ENCODE assay signal across 12 mouse cellular contexts in genomic region chr11:67276601-67277174, GRCm38 (mm10). TPM values are rescaled to one million over a fixed set of nuclear protein-coding genes. Genes with fewer than 3 reads are reported as not detected.
DNase-seq lines count a peak whose midpoint lies in the region; ATAC-seq and TF ChIP-seq lines count a peak whose summit lies in the region.
"Had no signal": no experiment of that assay in that cellular context is flagged by ENCODE, and none has a peak within 500 bp of the region (broad histone marks: within the 10 kb centered on the region; RNA-seq: fewer than 3 reads in every experiment).

Myh8 (plus strand) TSS chr11:67277124.

- H3K36me3 ChIP-seq in midbrain, postnatal 0 days (ENCODE audit: insufficient read depth, low read length), result no peaks in the 10 kb centered on the region
- H3K36me3 ChIP-seq in midbrain, embryonic 13.5 days, result no peaks in the 10 kb centered on the region
- H3K36me3 ChIP-seq: G1E; intestine, embryonic 15.5 days; lung, embryonic 15.5 days had no signal

- no peaks in the 10 kb centered on the region for H3K9me3 ChIP-seq in midbrain, postnatal 0 days (ENCODE audit: low read length)
- H3K9me3 ChIP-seq in midbrain, embryonic 13.5 days, result no peaks in the 10 kb centered on the region
- H3K9me3 ChIP-seq: intestine, embryonic 15.5 days; lung, embryonic 15.5 days had no signal

- no peak; the same call in 1 of the 2 replicates for ATAC-seq in midbrain, postnatal 0 days (ENCODE audit: low FRiP score)
- no peak for ATAC-seq in midbrain, embryonic 13.5 days
- no peak for ATAC-seq in monocyte, adult 5-6 weeks (replicated peaks; ENCODE audit: insufficient number of reproducible peaks, low FRiP score, low TSS enrichment, poor library complexity, severe bottlenecking)
- ATAC-seq: intestine, embryonic 15.5 days had no signal

- H3K27me3 ChIP-seq in midbrain, postnatal 0 days (ENCODE audit: insufficient read depth, low read length), result no peaks in the 10 kb centered on the region
- no peaks in the 10 kb centered on the region for H3K27me3 ChIP-seq in midbrain, embryonic 13.5 days
- H3K27me3 ChIP-seq: intestine, embryonic 15.5 days; lung, embryonic 15.5 days had no signal

- no peak within 1 kb of the TSS for H3K9ac ChIP-seq in midbrain, postnatal 0 days (replicated peaks; ENCODE audit: low read length, poor library complexity, severe bottlenecking)
- no peak within 1 kb of the TSS for H3K9ac ChIP-seq in midbrain, embryonic 13.5 days (replicated peaks)
- H3K9ac ChIP-seq: intestine, embryonic 15.5 days; lung, embryonic 15.5 days had no signal

- peak; percentile 18; the same call in 1 of the 2 replicates for TF ChIP-seq CTCF in midbrain, postnatal 0 days (IDR thresholded peaks at IDR 0.05)

- WGBS in midbrain, postnatal 0 days, result 75% methylated on average over 10 of the region's 10 CpGs
- 80% methylated on average over 10 of the region's 10 CpGs for WGBS in midbrain, embryonic 13.5 days

- no peak within 1 kb of the TSS for H3K4me3 ChIP-seq in midbrain, postnatal 0 days (ENCODE audit: low read depth, low read length)
- no peak within 1 kb of the TSS for H3K4me3 ChIP-seq in midbrain, embryonic 13.5 days (replicated peaks)
- H3K4me3 ChIP-seq: intestine, embryonic 15.5 days; lung, embryonic 15.5 days had no signal

- no peak within 1 kb of the TSS for H3K27ac ChIP-seq in midbrain, postnatal 0 days (ENCODE audit: low read depth, low read length)
- no peak within 1 kb of the TSS for H3K27ac ChIP-seq in midbrain, embryonic 13.5 days
- H3K27ac ChIP-seq: intestine, embryonic 15.5 days; lung, embryonic 15.5 days had no signal

- no peaks in the 10 kb centered on the region for H3K4me1 ChIP-seq in midbrain, postnatal 0 days (ENCODE audit: insufficient read depth, low read length)
- H3K4me1 ChIP-seq in midbrain, embryonic 13.5 days (replicated peaks), result no peaks in the 10 kb centered on the region
- H3K4me1 ChIP-seq: intestine, embryonic 15.5 days had no signal

- peak; percentile 5 to 14 for DNase-seq in heart, postnatal 14 days
- no peak for DNase-seq in heart, adult 9 months (ENCODE audit: low spot score in 2 of 2)
- DNase-seq in midbrain, postnatal 0 days (ENCODE audit: low spot score), result peak; percentile 83
- no peak for DNase-seq in gastrocnemius, adult 8-10 months (ENCODE audit: low spot score in 2 of 2)
- peak; percentile 9 for DNase-seq in ovary, postnatal 14 days (ENCODE audit: low spot score)
- DNase-seq: spleen, adult 18-20 months had no signal

- no peak within 1 kb of the TSS for H3K4me2 ChIP-seq in midbrain, postnatal 0 days (ENCODE audit: low read depth, low read length, poor library complexity, severe bottlenecking)
- H3K4me2 ChIP-seq in midbrain, embryonic 13.5 days (replicated peaks), result no peak within 1 kb of the TSS
- H3K4me2 ChIP-seq: intestine, embryonic 15.5 days; lung, embryonic 15.5 days had no signal

- intact Hi-C loops in heart, postnatal 14 days (cut with DNase I), result no loop called here

RNA-seq across cellular contexts. Expression of gene Myh8, which starts in this region (rescaled TPM):
- under 1 TPM; 0.07 to 0.10 TPM for total RNA-seq in heart, postnatal 14 days (2021)
- total RNA-seq in midbrain, postnatal 0 days (2014; rRNA removed), result 1.0 and 3.0 TPM in 2 replicates
- polyA plus RNA-seq in midbrain, postnatal 0 days (2015; fragmentation: Nextera tagmentation; extraction: Ambion mirVana), result 0.36 and 0.40 TPM in 2 replicates
- polyA plus RNA-seq in midbrain, embryonic 13.5 days (2015; fragmentation: Nextera tagmentation; extraction: Ambion mirVana), result 0.54 and 0.75 TPM in 2 replicates
- 100 to 1,000 TPM; 123 to 172 (median 152) TPM for total RNA-seq in gastrocnemius, adult 8-10 months (2022)
- total RNA-seq in monocyte, adult 5-6 weeks (2017), result not detected in 3 replicates
- total RNA-seq: adrenal gland, postnatal 36 days had no signal
- polyA plus RNA-seq: G1E had no signal

Comparison
In these comparisons a context has a peak if more than half of its experiments do, and no peak if none do; other contexts are left out.
1. RNA of gene Myh8 (total RNA-seq): 123 to 172 TPM in gastrocnemius, adult 8-10 months; 1.0 to 3.0 TPM in midbrain, postnatal 0 days, 0.07 to 0.10 TPM in heart, postnatal 14 days and not detected in monocyte, adult 5-6 weeks; every median in the first group is over 10 times any median in the second.
2. Peak in DNase-seq in heart, postnatal 14 days; RNA of the gene not detected or under 1 TPM.
3. DNase-seq: peak in midbrain, postnatal 0 days (single experiment) and ovary, postnatal 14 days (single experiment); none in heart, adult 9 months (0 of 2) and gastrocnemius, adult 8-10 months (0 of 2).